Mouse (Mus musculus): ENCODE data around the gene Rybp. TPM values are rescaled to one million over a fixed set of nuclear protein-coding genes. Genes with fewer than 3 reads are reported as not detected.
A peak's percentile ranks its signal among the peaks of the same experiment; 100 is the strongest.

Gene Rybp
- polyA plus RNA-seq, 1 experiment from 2014 or later, result 15.3 TPM

DNA sequence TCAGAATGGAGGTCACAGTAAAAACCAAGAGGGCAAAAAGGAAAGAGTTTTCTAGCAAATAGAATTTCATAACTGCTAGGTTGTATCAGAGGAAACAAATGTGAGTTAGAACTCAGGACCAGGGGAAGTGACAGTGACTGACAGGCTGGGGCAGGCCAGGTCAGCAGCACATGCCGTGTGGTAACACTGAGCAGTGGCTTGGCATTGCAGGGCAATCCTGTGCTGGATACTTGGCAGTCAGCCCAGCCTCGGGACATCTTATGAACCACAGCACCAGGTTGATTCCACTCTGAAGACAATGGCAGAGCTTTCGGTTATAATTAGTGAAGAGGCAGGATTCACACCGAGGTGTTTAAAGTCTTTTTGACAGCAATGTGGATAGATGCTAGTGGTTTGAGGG, 11.7 kb upstream of the Rybp start:
- H3K9me3 ChIP-seq (ENCODE audit: control insufficient read depth, low read length), result no peaks in the 10 kb centered on the region
- WGBS, result 52% methylated on average over 4 of the region's 4 CpGs
- H3K9ac ChIP-seq (ENCODE audit: low read depth, low read length), result no peak overlapping the region
- ATAC-seq (ENCODE audit: low read depth) (no peak), DNase-seq (ENCODE audit: low spot score) (no peak)
- H3K4me1 ChIP-seq (ENCODE audit: control insufficient read depth, insufficient read depth, low read length), result 0 out of 2 replicates have a peak, but pooled peaks cover 4% of the 10 kb centered on the region
- no peak overlapping the region for H3K27ac ChIP-seq (replicated peaks; ENCODE audit: low read depth, low read length)
- no peaks in the 10 kb centered on the region for H3K27me3 ChIP-seq (replicated peaks; ENCODE audit: control insufficient read depth, insufficient read depth, low read length)
- no peaks in the 10 kb centered on the region for H3K36me3 ChIP-seq (ENCODE audit: control insufficient read depth, insufficient read depth, low read length)
- H3K4me2 ChIP-seq (ENCODE audit: low read depth, low read length), result no peak overlapping the region
- H3K4me3 ChIP-seq (ENCODE audit: low read depth, low read length), result no peak overlapping the region

DNA sequence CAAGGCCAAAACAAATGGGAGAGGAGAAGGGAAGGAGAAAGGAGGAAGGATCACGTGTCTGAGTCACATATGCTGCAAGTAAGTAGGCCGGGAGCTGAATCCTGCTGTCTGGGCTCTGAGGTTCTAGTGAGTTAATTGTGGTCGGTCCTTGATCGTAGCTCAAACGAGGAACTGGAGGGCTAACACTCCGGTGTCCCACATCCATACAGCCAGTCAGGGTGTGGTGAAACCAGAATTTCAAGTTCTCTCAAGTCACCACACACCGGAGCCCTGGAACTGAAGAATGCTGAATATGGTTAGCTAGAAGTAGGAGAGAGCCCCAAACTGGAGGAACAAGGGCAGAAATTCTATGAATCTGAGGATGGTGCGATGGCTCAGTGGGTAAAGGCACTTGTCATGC, 10.3 kb upstream of the Rybp start:
- ATAC-seq (ENCODE audit: low read depth) (peak; percentile 81), DNase-seq (ENCODE audit: low spot score) (peak; percentile 85)
- no peaks in the 10 kb centered on the region for H3K9me3 ChIP-seq (ENCODE audit: control insufficient read depth, low read length)
- no peaks in the 10 kb centered on the region for H3K27me3 ChIP-seq (replicated peaks; ENCODE audit: control insufficient read depth, insufficient read depth, low read length)
- H3K27ac ChIP-seq (replicated peaks; ENCODE audit: low read depth, low read length), result no peak overlapping the region
- H3K4me3 ChIP-seq (ENCODE audit: low read depth, low read length), result no peak overlapping the region
- no peak overlapping the region for H3K4me2 ChIP-seq (ENCODE audit: low read depth, low read length)
- H3K36me3 ChIP-seq (ENCODE audit: control insufficient read depth, insufficient read depth, low read length), result no peaks in the 10 kb centered on the region
- 0 out of 2 replicates have a peak, but pooled peaks cover 4% of the 10 kb centered on the region for H3K4me1 ChIP-seq (ENCODE audit: control insufficient read depth, insufficient read depth, low read length)
- 70% methylated on average over 8 of the region's 8 CpGs for WGBS
- no peak overlapping the region for H3K9ac ChIP-seq (ENCODE audit: low read depth, low read length)

- DNase-seq (ENCODE audit: low spot score) (peak; percentile 20), ATAC-seq (ENCODE audit: low read depth) (no peak)
- peaks cover 5% of the 10 kb centered on the region; the same call in 1 of the 2 replicates for H3K4me1 ChIP-seq (ENCODE audit: control insufficient read depth, insufficient read depth, low read length)
- H3K27me3 ChIP-seq (replicated peaks; ENCODE audit: control insufficient read depth, insufficient read depth, low read length), result no peaks in the 10 kb centered on the region
- 83% methylated on average over 6 of the region's 6 CpGs for WGBS
- no peak overlapping the region for H3K4me3 ChIP-seq (ENCODE audit: low read depth, low read length)
- H3K4me2 ChIP-seq (ENCODE audit: low read depth, low read length), result no peak overlapping the region
- H3K27ac ChIP-seq (replicated peaks; ENCODE audit: low read depth, low read length), result no peak overlapping the region
- H3K9ac ChIP-seq (ENCODE audit: low read depth, low read length), result no peak overlapping the region
- no peaks in the 10 kb centered on the region for H3K36me3 ChIP-seq (ENCODE audit: control insufficient read depth, insufficient read depth, low read length)
- H3K9me3 ChIP-seq (ENCODE audit: control insufficient read depth, low read length), result no peaks in the 10 kb centered on the region
Measured at GRCm38 (mm10) chr6:100292411-100292810, 5.1 kb upstream of the Rybp start.

GRCm38 (mm10) chr6:100289058-100289457, 1.8 kb upstream of the Rybp start:
- Histone ChIP-seq H3K27me3 (replicated peaks; ENCODE audit: control insufficient read depth, insufficient read depth, low read length) (no peaks in the 10 kb centered on the region), H3K9ac (ENCODE audit: low read depth, low read length) (no peak overlapping the region), H3K4me1 (ENCODE audit: control insufficient read depth, insufficient read depth, low read length) (peaks cover 15% of the 10 kb centered on the region), H3K9me3 (ENCODE audit: control insufficient read depth, low read length) (no peaks in the 10 kb centered on the region), H3K36me3 (ENCODE audit: control insufficient read depth, insufficient read depth, low read length) (no peaks in the 10 kb centered on the region), H3K4me3 (ENCODE audit: low read depth, low read length) (no peak overlapping the region), H3K27ac (replicated peaks; ENCODE audit: low read depth, low read length) (no peak overlapping the region), H3K4me2 (ENCODE audit: low read depth, low read length) (no peak overlapping the region)
- 81% methylated on average over 5 of the region's 5 CpGs for WGBS
- no peak for ATAC-seq (ENCODE audit: low read depth)
- no peak for DNase-seq (ENCODE audit: low spot score)

DNA sequence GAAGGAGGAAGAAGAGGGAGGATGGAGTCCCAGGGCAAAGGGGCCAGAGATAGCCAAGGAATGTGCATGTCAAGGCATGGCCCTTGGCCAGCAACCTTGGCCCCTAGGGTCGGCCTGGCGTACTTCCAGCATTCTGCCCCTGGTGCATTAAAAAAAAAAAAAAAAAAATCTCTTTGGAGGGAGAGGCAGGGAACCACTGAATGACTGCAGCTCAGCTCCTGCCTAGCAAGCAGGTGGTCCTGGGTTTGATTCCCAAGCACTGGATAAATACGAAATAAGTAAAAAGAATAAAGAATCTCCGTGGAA, 1.4 kb upstream of the Rybp start:
- Histone ChIP-seq H3K36me3 (ENCODE audit: control insufficient read depth, insufficient read depth, low read length) (no peaks in the 10 kb centered on the region), H3K9ac (ENCODE audit: low read depth, low read length) (no peak overlapping the region), H3K4me1 (ENCODE audit: control insufficient read depth, insufficient read depth, low read length) (peaks cover 19% of the 10 kb centered on the region), H3K9me3 (ENCODE audit: control insufficient read depth, low read length) (no peaks in the 10 kb centered on the region), H3K4me3 (ENCODE audit: low read depth, low read length) (no peak overlapping the region), H3K27me3 (replicated peaks; ENCODE audit: control insufficient read depth, insufficient read depth, low read length) (no peaks in the 10 kb centered on the region), H3K27ac (replicated peaks; ENCODE audit: low read depth, low read length) (no peak overlapping the region), H3K4me2 (ENCODE audit: low read depth, low read length) (0 out of 2 replicates have a peak overlapping the region, but pooled peaks have one; percentile 97)
- ATAC-seq (ENCODE audit: low read depth) (no peak), DNase-seq (ENCODE audit: low spot score) (no peak)
- 47% methylated on average over 4 of the region's 4 CpGs for WGBS

GRCm38 (mm10) chr6:100288016-100288729, 888 bp upstream of the Rybp start:
- peak overlapping the region; percentile 97 for H3K4me2 ChIP-seq (ENCODE audit: low read depth, low read length)
- peak overlapping the region; percentile 77 for H3K27ac ChIP-seq (replicated peaks; ENCODE audit: low read depth, low read length)
- no peak for ATAC-seq (ENCODE audit: low read depth)
- peak overlapping the region; percentile 79 for H3K9ac ChIP-seq (ENCODE audit: low read depth, low read length)
- peaks cover 21% of the 10 kb centered on the region for H3K4me1 ChIP-seq (ENCODE audit: control insufficient read depth, insufficient read depth, low read length)
- no peaks in the 10 kb centered on the region for H3K36me3 ChIP-seq (ENCODE audit: control insufficient read depth, insufficient read depth, low read length)
- 4% methylated on average over 19 of the region's 23 CpGs for WGBS
- no peak for DNase-seq (ENCODE audit: low spot score)
- no peaks in the 10 kb centered on the region for H3K27me3 ChIP-seq (replicated peaks; ENCODE audit: control insufficient read depth, insufficient read depth, low read length)
- peak overlapping the region; percentile 69 for H3K4me3 ChIP-seq (ENCODE audit: low read depth, low read length)
- no peaks in the 10 kb centered on the region for H3K9me3 ChIP-seq (ENCODE audit: control insufficient read depth, low read length)

DNA sequence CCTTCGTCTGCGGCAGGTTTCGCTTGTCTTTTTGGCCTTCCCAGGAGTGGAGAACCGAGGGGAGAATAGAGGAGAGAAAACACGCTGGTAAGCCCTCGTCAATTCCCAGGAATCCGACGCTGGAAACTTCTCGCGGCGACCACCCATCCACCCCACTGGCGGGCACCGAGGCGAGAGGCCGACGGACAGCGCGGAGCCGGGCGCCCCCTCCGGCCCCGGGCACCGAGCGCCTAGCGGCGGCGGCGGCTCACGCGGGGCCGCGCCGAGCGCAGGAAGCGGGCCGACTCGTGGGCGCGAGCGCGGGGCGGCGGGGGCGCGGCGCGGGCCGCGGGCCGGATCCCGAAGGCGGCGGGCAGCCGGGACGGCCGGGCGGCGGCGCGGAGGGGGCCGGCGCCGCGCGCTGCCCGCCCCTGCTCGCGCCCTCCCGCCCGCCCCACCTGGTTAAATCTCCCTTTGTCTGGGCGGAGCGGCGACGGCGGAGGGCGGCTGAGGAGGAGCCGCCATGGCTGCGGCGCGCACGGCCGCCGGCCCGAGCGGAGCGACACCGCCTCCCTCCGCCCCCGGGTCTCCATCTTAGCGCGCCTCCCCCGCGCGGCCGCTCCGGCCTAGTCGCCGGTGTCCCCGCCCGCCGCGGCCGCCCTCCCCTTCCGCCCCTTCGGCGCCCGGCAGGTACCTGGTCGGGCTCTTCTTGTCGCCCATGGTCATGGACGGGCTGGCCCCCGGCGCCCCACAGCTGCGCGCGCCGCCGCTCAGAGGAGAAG, 532 bp downstream of the Rybp start:
- H3K4me3 ChIP-seq (ENCODE audit: low read depth, low read length), result peak overlapping the region; percentile 69
- WGBS, result under 1% methylated on average over 26 of the region's 117 CpGs
- DNase-seq (ENCODE audit: low spot score), result peak; percentile 70
- no peaks in the 10 kb centered on the region for H3K27me3 ChIP-seq (replicated peaks; ENCODE audit: control insufficient read depth, insufficient read depth, low read length)
- H3K9ac ChIP-seq (ENCODE audit: low read depth, low read length), result peak overlapping the region; percentile 96
- H3K27ac ChIP-seq (replicated peaks; ENCODE audit: low read depth, low read length), result peak overlapping the region; percentile 96
- H3K4me2 ChIP-seq (ENCODE audit: low read depth, low read length), result peak overlapping the region; percentile 81
- no peaks in the 10 kb centered on the region for H3K36me3 ChIP-seq (ENCODE audit: control insufficient read depth, insufficient read depth, low read length)
- peak; percentile 73 for ATAC-seq (ENCODE audit: low read depth)
- peaks cover 21% of the 10 kb centered on the region for H3K4me1 ChIP-seq (ENCODE audit: control insufficient read depth, insufficient read depth, low read length)
- no peaks in the 10 kb centered on the region for H3K9me3 ChIP-seq (ENCODE audit: control insufficient read depth, low read length)

GRCm38 (mm10) chr6:100285985-100286572, 1.2 kb downstream of the Rybp start:
- H3K27ac ChIP-seq (replicated peaks; ENCODE audit: low read depth, low read length), result peak overlapping the region; percentile 96
- H3K4me1 ChIP-seq (ENCODE audit: control insufficient read depth, insufficient read depth, low read length), result peaks cover 27% of the 10 kb centered on the region
- H3K9me3 ChIP-seq (ENCODE audit: control insufficient read depth, low read length), result no peaks in the 10 kb centered on the region
- no peaks in the 10 kb centered on the region for H3K36me3 ChIP-seq (ENCODE audit: control insufficient read depth, insufficient read depth, low read length)
- peak overlapping the region; percentile 81 for H3K4me2 ChIP-seq (ENCODE audit: low read depth, low read length)
- ATAC-seq (ENCODE audit: low read depth), result no peak
- peak overlapping the region; percentile 69 for H3K4me3 ChIP-seq (ENCODE audit: low read depth, low read length)
- WGBS, result 2% methylated on average over 18 of the region's 18 CpGs
- H3K9ac ChIP-seq (ENCODE audit: low read depth, low read length), result peak overlapping the region; percentile 96
- no peaks in the 10 kb centered on the region for H3K27me3 ChIP-seq (replicated peaks; ENCODE audit: control insufficient read depth, insufficient read depth, low read length)
- DNase-seq (ENCODE audit: low spot score), result no peak

Data from embryonic facial prominence, embryonic 14.5 days (tissue).